20 mouse cellular contexts compared by ENCODE assay signal in the genomic region with DNA sequence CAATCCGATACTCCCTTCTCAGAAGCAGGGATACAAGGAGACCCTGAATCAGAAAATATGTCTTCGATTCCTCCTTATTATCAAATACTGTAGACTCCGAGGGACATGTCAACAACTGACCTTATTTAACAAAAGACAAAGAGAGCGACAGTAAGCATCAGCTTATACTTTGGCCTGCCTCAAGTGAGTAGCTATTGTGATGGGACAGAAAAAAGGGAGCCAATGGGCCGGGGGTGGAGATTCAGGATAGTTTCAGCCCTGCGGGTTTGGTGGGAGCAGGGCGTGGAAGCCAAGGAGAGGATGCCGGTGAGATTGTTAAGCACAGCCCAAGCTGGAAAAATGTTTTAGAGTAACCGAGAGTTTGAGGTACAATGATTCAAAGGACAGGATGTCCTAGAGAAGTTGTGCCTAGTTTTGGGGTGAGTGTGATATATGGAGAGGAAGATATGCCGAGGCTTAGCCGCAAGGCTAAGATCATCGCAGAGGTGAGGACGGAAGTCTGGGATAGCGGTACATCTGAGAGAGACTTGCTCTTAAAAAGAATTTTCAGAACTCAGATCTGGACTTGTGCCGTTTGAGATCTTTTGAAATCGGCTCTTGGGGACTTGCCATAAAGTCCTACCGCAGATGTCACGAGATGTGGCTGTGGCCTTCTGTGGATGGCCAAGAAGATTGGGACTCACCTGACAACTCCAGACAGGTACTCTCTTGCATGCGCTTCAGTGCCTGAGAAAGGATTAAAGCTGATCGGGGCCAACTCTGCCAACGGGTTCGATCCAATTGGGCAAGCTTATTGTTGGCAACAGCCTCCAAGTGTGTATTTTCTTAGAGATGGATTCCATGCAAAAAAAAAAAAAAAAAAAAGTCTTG. TPM values are rescaled to one million over a fixed set of nuclear protein-coding genes. Genes with fewer than 3 reads are reported as not detected.
DNase-seq lines count a peak whose midpoint lies in the region; ATAC-seq and TF ChIP-seq lines count a peak whose summit lies in the region.
"Had no signal": no experiment of that assay in that cellular context is flagged by ENCODE, and none has a peak within 500 bp of the region (broad histone marks: within the 10 kb centered on the region; RNA-seq: fewer than 3 reads in every experiment).

No protein-coding gene starts in this region.

- peaks cover 5% of the 10 kb centered on the region for H3K4me1 ChIP-seq in testis, adult 2 months (ENCODE audit: control insufficient read depth, insufficient read depth, low read length)
- H3K4me1 ChIP-seq in hindbrain, embryonic 10.5 days (replicated peaks) = no peaks in the 10 kb centered on the region; the same call in 1 of the 2 replicates
- H3K4me1 ChIP-seq in intestine, embryonic 16.5 days (ENCODE audit: control insufficient read depth, insufficient read depth, low read length) = peaks cover 11% of the 10 kb centered on the region
- H3K4me1 ChIP-seq: forebrain, embryonic 15.5 days; heart, embryonic 15.5 days; hindbrain, embryonic 15.5 days had no signal

- no peak for TF ChIP-seq POLR2A in testis, adult 2 months (IDR thresholded peaks at IDR 0.05; ENCODE audit: control insufficient read depth, low read depth, low read length)

- H3K27ac ChIP-seq in testis, adult 2 months (ENCODE audit: control insufficient read depth, insufficient read depth, low read depth, low read length) = no peak overlapping the region
- no peak overlapping the region for H3K27ac ChIP-seq in hindbrain, embryonic 10.5 days
- H3K27ac ChIP-seq in intestine, embryonic 16.5 days (ENCODE audit: low read length) = no peak overlapping the region
- H3K27ac ChIP-seq: forebrain, embryonic 12.5 days; forebrain, embryonic 15.5 days; heart, embryonic 15.5 days; hindbrain, embryonic 15.5 days had no signal

- peak; percentile 27 for DNase-seq in adrenal gland, postnatal 14 days
- no peak for DNase-seq in adrenal gland, adult 8-10 months
- no peak for DNase-seq in testis, postnatal 14 days (ENCODE audit: low spot score)
- DNase-seq in R1 (ENCODE audit: low read depth, low spot score) = peak; percentile 29
- peak; percentile 81 for DNase-seq in fat pad, adult 2 months (ENCODE audit: extremely low read depth, low read depth, low spot score)
- DNase-seq in hindbrain, embryonic 10.5 days (ENCODE audit: low spot score) = no peak
- DNase-seq: cerebellum, adult 18-20 months; cerebellum, adult 9-10 months; cerebellum, postnatal 14 days; gastrocnemius, postnatal 25 days; heart, postnatal 10 days; heart, postnatal 36 days; kidney, adult 11 months had no signal

- WGBS in hindbrain, embryonic 10.5 days = 91% methylated on average over 22 of the region's 22 CpGs
- WGBS in intestine, embryonic 16.5 days = 93% methylated on average over 22 of the region's 22 CpGs

- H3K4me2 ChIP-seq in intestine, embryonic 16.5 days (ENCODE audit: low read depth, low read length) = no peak overlapping the region
- H3K4me2 ChIP-seq: forebrain, embryonic 12.5 days; forebrain, embryonic 15.5 days; heart, embryonic 11.5 days; heart, embryonic 15.5 days; hindbrain, embryonic 15.5 days had no signal

- peak overlapping the region; percentile 37 for H3K4me3 ChIP-seq in testis, adult 2 months (ENCODE audit: control insufficient read depth, low read depth, low read length)
- H3K4me3 ChIP-seq in hindbrain, embryonic 10.5 days = no peak overlapping the region
- no peak overlapping the region for H3K4me3 ChIP-seq in intestine, embryonic 16.5 days (ENCODE audit: low read length)
- H3K4me3 ChIP-seq: forebrain, embryonic 12.5 days; forebrain, embryonic 15.5 days; heart, embryonic 15.5 days; hindbrain, embryonic 15.5 days had no signal

- TF ChIP-seq CTCF in testis, adult 2 months (IDR thresholded peaks at IDR 0.05; ENCODE audit: control insufficient read depth, insufficient read depth, insufficient replicate concordance, low read depth, low read length) = no peak

- no peaks in the 10 kb centered on the region for H3K9me3 ChIP-seq in hindbrain, embryonic 10.5 days
- H3K9me3 ChIP-seq in intestine, embryonic 16.5 days (ENCODE audit: control insufficient read depth, low read length) = no peaks in the 10 kb centered on the region
- H3K9me3 ChIP-seq: forebrain, embryonic 12.5 days; forebrain, embryonic 15.5 days; heart, embryonic 15.5 days; hindbrain, embryonic 15.5 days had no signal

- no peaks in the 10 kb centered on the region for H3K27me3 ChIP-seq in testis, adult 2 months (ENCODE audit: control insufficient read depth, insufficient read depth, low read length)
- H3K27me3 ChIP-seq in hindbrain, embryonic 10.5 days (ENCODE audit: insufficient read depth, poor library complexity, severe bottlenecking) = no peaks in the 10 kb centered on the region
- no peaks in the 10 kb centered on the region for H3K27me3 ChIP-seq in intestine, embryonic 16.5 days (replicated peaks; ENCODE audit: control insufficient read depth, insufficient read depth, low read length)
- H3K27me3 ChIP-seq: forebrain, embryonic 12.5 days; forebrain, embryonic 15.5 days; heart, embryonic 15.5 days; hindbrain, embryonic 15.5 days had no signal

- no peak overlapping the region for H3K9ac ChIP-seq in intestine, embryonic 16.5 days (ENCODE audit: low read depth, low read length)
- H3K9ac ChIP-seq: forebrain, embryonic 12.5 days; forebrain, embryonic 15.5 days; heart, embryonic 15.5 days; hindbrain, embryonic 15.5 days had no signal

- H3K36me3 ChIP-seq in testis, adult 2 months (ENCODE audit: control insufficient read depth, insufficient read depth, low read length) = no peaks in the 10 kb centered on the region
- H3K36me3 ChIP-seq in hindbrain, embryonic 10.5 days = no peaks in the 10 kb centered on the region
- H3K36me3 ChIP-seq in intestine, embryonic 16.5 days (ENCODE audit: control insufficient read depth, insufficient read depth, low read length) = no peaks in the 10 kb centered on the region
- H3K36me3 ChIP-seq: forebrain, embryonic 12.5 days; forebrain, embryonic 15.5 days; heart, embryonic 15.5 days; hindbrain, embryonic 15.5 days had no signal

- ATAC-seq in intestine, embryonic 16.5 days = no peak
- ATAC-seq: forebrain, embryonic 15.5 days had no signal

RNA-seq across cellular contexts. Expression of a gene that starts 48.1 kb away (rescaled TPM):
- 93.6 and 103 TPM in 2 replicates for total RNA-seq in adrenal gland, postnatal 14 days (2021)
- total RNA-seq in adrenal gland, adult 8-10 months (2022) = 100 to 1,000 TPM in 3 of 4 experiments, 10 to 100 TPM in 1; 93.7 to 115 (median 107) TPM
- polyA plus RNA-seq in testis, adult 2 months (2012; rRNA removed) = 11.5 and 14.0 TPM in 2 replicates
- 24.0 and 27.1 TPM in 2 replicates for polyA plus RNA-seq in hindbrain, embryonic 10.5 days (2016; fragmentation: Nextera tagmentation; extraction: Ambion mirVana)
- 112 and 115 TPM in 2 replicates for polyA plus RNA-seq in intestine, embryonic 16.5 days (2015; fragmentation: Nextera tagmentation; extraction: Ambion mirVana)

Comparison
In these comparisons a context has a peak if more than half of its experiments do, and no peak if none do; other contexts are left out.
1. DNase-seq: peak in adrenal gland, postnatal 14 days (single experiment), R1 (single experiment) and fat pad, adult 2 months (single experiment); none in adrenal gland, adult 8-10 months (single experiment), testis, postnatal 14 days (single experiment) and hindbrain, embryonic 10.5 days (single experiment).